Mouse (Mus musculus): Measurements from ENCODE around the gene Bpgm.

DNA sequence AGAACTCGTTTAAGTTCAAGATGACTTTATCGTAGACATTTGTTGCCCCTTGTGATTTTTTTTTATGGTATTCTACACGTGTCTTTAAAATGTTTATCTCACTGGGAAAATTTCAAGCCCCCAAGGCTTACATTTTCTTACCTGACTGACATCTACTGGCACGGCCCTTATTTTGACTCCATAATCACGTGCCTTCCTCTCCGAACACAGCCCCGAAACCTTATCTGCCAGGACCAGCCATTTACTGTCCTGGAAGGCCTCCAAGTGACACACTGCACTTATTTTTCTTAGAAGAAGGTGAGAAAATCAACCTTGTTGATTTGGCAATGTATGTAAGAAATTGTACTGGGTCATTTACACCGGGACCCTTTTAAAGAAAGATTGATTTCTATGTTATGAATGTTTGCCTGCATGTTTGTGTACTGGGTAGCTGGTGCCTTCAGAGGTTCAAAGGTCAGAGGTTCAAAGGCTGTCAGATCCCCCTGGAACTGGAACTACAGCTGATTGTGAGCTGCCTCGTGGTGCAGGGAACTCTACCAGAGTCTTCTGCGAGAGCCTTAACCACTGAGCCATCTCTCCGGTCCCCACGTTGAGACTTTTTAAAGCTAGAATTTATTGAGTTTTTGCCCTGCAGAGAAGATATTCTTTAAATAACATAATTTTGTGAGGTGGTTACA lies 4.4 kb upstream of the Bpgm start:
- TF ChIP-seq EP300 (optimal IDR thresholded peaks at IDR 0.05) (no peak), CTCF (IDR thresholded peaks at IDR 0.05; ENCODE audit: low read depth) (no peak)

Data from stomach, postnatal 0 days (tissue).